Mouse (Mus musculus) heart, adult 2 months (tissue): Measurements from ENCODE around the gene Adgrl1. TPM values are rescaled to one million over a fixed set of nuclear protein-coding genes. Genes with fewer than 3 reads are reported as not detected.

ENCODE experiments used
- DNase-seq, 2 experiments: peaks; one replicate each; pipeline ENCODE4 v3.0.0; 2021
- H3K27ac ChIP-seq: fragments of 200-600 bp; 2 replicates; pipeline ENCODE4 v1.8.1; 2022
- H3K27me3 ChIP-seq: fragments of 200-500 bp; 2 replicates; pipeline ENCODE4 v1.6.1; 2012; ENCODE audit warnings: mild to moderate bottlenecking, low read length, inconsistent platforms, mixed read lengths; ENCODE audit not compliant: control insufficient read depth, insufficient read depth
- H3K36me3 ChIP-seq: fragments of 200-500 bp; 2 replicates; pipeline ENCODE4 v1.6.1; 2012; ENCODE audit warnings: low read length, inconsistent platforms; ENCODE audit not compliant: control insufficient read depth, insufficient read depth
- H3K4me1 ChIP-seq: fragments of 200-500 bp; 2 replicates; pipeline ENCODE4 v1.6.1; 2011; ENCODE audit warnings: low read length; ENCODE audit not compliant: control insufficient read depth, insufficient read depth
- H3K4me3 ChIP-seq: fragments of 200-600 bp; 2 replicates; pipeline ENCODE4 v1.8.1; 2022
- H3K79me2 ChIP-seq: fragments of 200-500 bp; replicated peaks from 2 replicates; pipeline ENCODE4 v1.6.1; 2012; ENCODE audit warnings: mild to moderate bottlenecking, inconsistent platforms, low read length, moderate library complexity, mixed read lengths; ENCODE audit not compliant: control insufficient read depth, insufficient read depth
- H3K9ac ChIP-seq: fragments of 200-500 bp; 2 replicates; pipeline ENCODE4 v1.6.1; 2012; ENCODE audit warnings: low read depth, mild to moderate bottlenecking, control low read depth, inconsistent platforms, low read length, mixed read lengths
- CTCF ChIP-seq: fragments of 200-600 bp; IDR thresholded peaks from 2 replicates; pipeline ENCODE4 v1.8.1; 2022; ENCODE audit warnings: antibody characterized with exemption, mild to moderate bottlenecking, moderate library complexity
- EP300 ChIP-seq: fragments of 200-500 bp; IDR thresholded peaks from 2 replicates; pipeline ENCODE4 v1.6.1; 2011; ENCODE audit warnings: low read depth, low read length, control low read depth; ENCODE audit not compliant: insufficient read depth
- POLR2A ChIP-seq: fragments of 200-500 bp; IDR thresholded peaks from 2 replicates; pipeline ENCODE4 v1.6.1; 2011; ENCODE audit warnings: mild to moderate bottlenecking, low read depth, low read length, control low read depth; ENCODE audit not compliant: insufficient read depth
- WGBS: fragments of 180-500 bp; shearing (Covaris S2); methylation state at CpG from one replicate; pipeline ENCODE4 v1.1.7; 2018; 5-methylcytosine and 5-hydroxymethylcytosine counted together
- intact Hi-C: fragments of 180-260 bp; cut with DNase I; formaldehyde crosslinking; loops from one replicate; pipeline ENCODE4 v1.15.1; 2025
- polyA plus RNA-seq: library from polyadenylated mRNA; depleted of rRNA; stranded (reverse); fragments of >200 nt; gene quantifications from 2 replicates; pipeline ENCODE4 v1.2.3, GENCODE M21; 2012
- total RNA-seq, 2 experiments: library from RNA; stranded (reverse); gene quantifications; 2 replicates each; pipeline ENCODE4 v1.2.3; 2021

Gene Adgrl1
- total and polyA plus RNA-seq, 3 experiments = 11.3 to 33.8 (median 12.9) TPM

- TF ChIP-seq POLR2A (no peak), EP300 (no peak), CTCF (no peak)
- H3K36me3 ChIP-seq = no peaks in the 10 kb centered on the region
- 78% methylated on average over 8 of the region's 8 CpGs for WGBS
- no peak overlapping the region for H3K4me3 ChIP-seq
- no peak overlapping the region for H3K27ac ChIP-seq
- 0 out of 2 replicates have a peak, but pooled peaks cover 3% of the 10 kb centered on the region for H3K79me2 ChIP-seq
- no peaks in the 10 kb centered on the region for H3K27me3 ChIP-seq
- intact Hi-C loops = no loop called here
- no peak overlapping the region for H3K9ac ChIP-seq
- no peaks in the 10 kb centered on the region; the same call in 1 of the 2 replicates for H3K4me1 ChIP-seq
- DNase-seq = no peak
Measured at GRCm38 (mm10) chr8:83909311-83909710, 9.4 kb downstream of the Adgrl1 start.

DNA sequence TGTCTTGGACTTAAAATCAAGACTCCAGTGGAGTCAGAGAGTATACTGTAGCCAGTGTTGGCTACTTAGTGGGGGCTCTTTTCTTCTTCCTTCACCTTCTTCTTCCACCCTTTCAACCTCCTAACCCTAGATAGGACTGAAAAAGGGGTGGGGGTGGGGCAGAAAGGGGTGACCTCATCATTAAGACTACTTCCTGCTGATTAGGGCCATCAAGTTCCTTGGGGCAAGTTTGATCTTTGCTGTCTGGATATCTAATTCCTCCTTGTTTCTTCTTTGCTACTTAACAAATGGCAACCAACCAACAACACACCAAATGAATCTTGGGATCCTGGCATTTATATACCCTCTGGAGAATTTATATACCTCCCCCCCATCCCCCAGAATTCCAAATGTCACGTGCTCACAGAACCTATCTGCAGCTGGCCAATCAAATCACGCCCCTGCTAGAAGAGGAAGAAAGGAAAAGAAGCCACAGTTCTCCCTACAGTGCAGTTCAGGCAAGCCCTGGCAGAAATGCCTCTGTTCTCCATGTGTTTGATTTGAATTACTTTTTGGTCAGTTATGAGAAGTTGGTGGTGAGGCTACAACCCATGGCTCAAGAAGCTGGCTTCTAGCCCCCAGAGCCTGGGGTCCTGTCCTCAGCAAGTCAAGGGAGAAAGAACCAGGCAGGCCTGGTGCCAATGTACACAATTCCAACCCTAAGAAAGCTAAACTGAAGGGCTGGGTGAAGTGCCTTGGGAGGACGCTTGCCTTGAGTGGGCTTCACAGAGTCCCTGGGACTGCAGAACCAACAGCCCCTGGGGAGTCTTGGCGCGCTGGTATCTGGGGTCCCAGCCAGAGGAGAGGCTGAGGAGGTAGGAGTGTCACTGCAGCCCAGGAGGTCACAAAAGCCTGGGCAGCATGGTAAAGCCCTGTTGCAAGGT is 12.2 kb downstream of the Adgrl1 start:
- Histone ChIP-seq H3K9ac (no peak overlapping the region), H3K27me3 (no peaks in the 10 kb centered on the region), H3K4me3 (no peak overlapping the region), H3K79me2 (0 out of 2 replicates have a peak, but pooled peaks cover 3% of the 10 kb centered on the region), H3K4me1 (no peaks in the 10 kb centered on the region), H3K36me3 (no peaks in the 10 kb centered on the region), H3K27ac (no peak overlapping the region)
- intact Hi-C loops = no loop called here
- 57% methylated on average over 5 of the region's 5 CpGs for WGBS
- no peak for DNase-seq
- no peak for TF ChIP-seq EP300
- no peak for TF ChIP-seq POLR2A
- no peak for TF ChIP-seq CTCF

DNA sequence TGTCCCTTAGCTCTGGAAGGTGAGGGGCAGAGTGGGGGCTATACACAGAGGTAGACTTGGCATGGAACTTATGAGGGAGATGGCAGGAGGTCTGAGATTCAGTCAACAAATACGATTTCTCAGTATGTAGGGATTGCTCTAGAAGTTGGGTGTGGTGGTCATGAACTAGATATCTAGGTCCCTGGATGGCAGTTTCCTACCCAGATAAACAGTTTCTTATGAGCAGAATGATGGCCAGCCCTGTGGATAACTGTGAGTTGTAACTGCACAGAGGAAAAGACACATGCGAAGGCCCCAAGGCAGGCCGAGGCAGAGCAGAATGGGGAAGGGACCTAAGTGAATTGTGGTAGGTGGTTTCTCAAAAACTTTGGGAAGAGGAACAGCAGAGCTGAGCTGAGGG is 14.3 kb downstream of the Adgrl1 start:
- Histone ChIP-seq H3K4me3 (no peak overlapping the region), H3K79me2 (0 out of 2 replicates have a peak, but pooled peaks cover 2% of the 10 kb centered on the region), H3K9ac (no peak overlapping the region), H3K4me1 (no peaks in the 10 kb centered on the region), H3K27ac (no peak overlapping the region), H3K27me3 (no peaks in the 10 kb centered on the region), H3K36me3 (no peaks in the 10 kb centered on the region)
- TF ChIP-seq CTCF = no peak
- TF ChIP-seq EP300 = no peak
- no peak for TF ChIP-seq POLR2A
- intact Hi-C loops = no loop called here
- WGBS = 79% methylated on average over 3 of the region's 3 CpGs
- no peak for DNase-seq

DNA sequence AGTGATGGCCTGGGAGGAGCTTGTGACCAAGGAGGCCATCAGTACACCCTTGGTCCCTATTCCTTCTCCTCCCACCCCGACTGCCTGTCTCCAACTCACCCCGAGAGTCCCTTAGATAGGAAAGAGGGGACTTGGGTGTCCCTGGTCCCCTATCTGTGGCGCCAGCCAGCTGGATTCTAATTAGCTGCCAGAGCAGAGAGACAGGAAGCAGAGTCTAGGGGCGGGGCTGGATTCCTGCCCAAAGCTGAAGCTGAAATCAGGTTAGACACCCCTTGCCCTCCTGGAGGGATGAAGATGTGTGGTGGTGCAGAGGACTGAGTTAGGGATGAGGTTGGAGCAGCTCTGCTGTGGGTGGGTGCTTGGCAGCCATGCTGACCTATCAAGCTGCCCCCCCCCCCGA is 15.0 kb downstream of the Adgrl1 start:
- no peaks in the 10 kb centered on the region for H3K27me3 ChIP-seq
- H3K9ac ChIP-seq = no peak overlapping the region
- WGBS = 30% methylated on average over 5 of the region's 5 CpGs
- intact Hi-C loops = no loop called here
- TF ChIP-seq POLR2A (no peak), EP300 (no peak), CTCF (no peak)
- peak; percentile 16 to 37 for DNase-seq
- H3K79me2 ChIP-seq = no peaks in the 10 kb centered on the region
- no peaks in the 10 kb centered on the region for H3K36me3 ChIP-seq
- H3K27ac ChIP-seq = no peak overlapping the region
- H3K4me3 ChIP-seq = no peak overlapping the region
- no peaks in the 10 kb centered on the region for H3K4me1 ChIP-seq

- DNase-seq = no peak
- Histone ChIP-seq H3K4me3 (no peak overlapping the region), H3K27me3 (no peaks in the 10 kb centered on the region), H3K36me3 (no peaks in the 10 kb centered on the region), H3K4me1 (no peaks in the 10 kb centered on the region), H3K27ac (no peak overlapping the region), H3K9ac (no peak overlapping the region), H3K79me2 (no peaks in the 10 kb centered on the region)
- intact Hi-C loops = no loop called here
- no peak for TF ChIP-seq CTCF
- no peak for TF ChIP-seq EP300
- TF ChIP-seq POLR2A = no peak
- 51% methylated on average over 5 of the region's 5 CpGs for WGBS
Measured at GRCm38 (mm10) chr8:83916015-83916414, 16.1 kb downstream of the Adgrl1 start.

GRCm38 (mm10) chr8:83917566-83917965 is 17.7 kb downstream of the Adgrl1 start:
- WGBS = 63% methylated on average over 6 of the region's 6 CpGs
- Histone ChIP-seq H3K9ac (no peak overlapping the region), H3K4me3 (no peak overlapping the region), H3K27me3 (no peaks in the 10 kb centered on the region), H3K27ac (no peak overlapping the region), H3K36me3 (no peaks in the 10 kb centered on the region), H3K4me1 (no peaks in the 10 kb centered on the region), H3K79me2 (no peaks in the 10 kb centered on the region)
- intact Hi-C loops = no loop called here
- no peak for TF ChIP-seq EP300
- no peak for DNase-seq
